Mouse (Mus musculus) lung, postnatal 36 days (tissue): ENCODE data around the gene Bglap2.

Source experiments
- DNase-seq: peaks from one replicate; pipeline ENCODE4 v3.0.0; 2022; ENCODE audit warnings: mixed read lengths

Gene Bglap2

DNA sequence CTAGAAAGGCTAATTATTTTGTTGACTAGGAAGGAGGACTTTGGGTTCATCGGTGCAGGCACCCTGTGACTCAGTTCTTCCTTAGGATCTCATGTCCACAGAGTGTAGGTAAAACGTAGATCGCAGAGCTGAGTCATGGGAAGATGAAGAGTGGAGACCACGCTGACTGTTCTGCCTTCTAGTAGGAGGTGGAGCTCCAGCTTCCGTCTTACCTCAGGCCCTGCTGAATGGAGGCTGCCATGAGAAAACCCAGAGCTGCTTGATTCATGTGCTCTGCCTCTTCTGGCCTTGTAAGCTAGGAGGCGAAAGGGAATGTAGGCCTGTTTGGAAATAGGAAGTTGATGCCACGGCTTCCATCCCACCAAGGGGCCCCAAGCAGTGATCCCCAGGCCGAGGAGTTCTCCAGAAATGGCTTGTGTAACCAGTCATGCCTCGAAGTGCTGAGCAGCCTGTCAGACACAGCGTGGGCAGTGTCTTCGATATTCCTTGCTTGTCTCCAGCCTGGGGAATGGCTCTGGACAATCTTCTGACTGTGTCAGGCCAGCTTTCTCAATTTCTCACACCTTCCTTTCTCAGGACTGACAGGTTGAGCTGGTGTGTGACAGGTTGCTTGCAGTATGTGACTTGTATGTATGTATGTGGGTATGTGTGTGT is 41.0 kb downstream of the Bglap2 start:
- no peak for DNase-seq

DNA sequence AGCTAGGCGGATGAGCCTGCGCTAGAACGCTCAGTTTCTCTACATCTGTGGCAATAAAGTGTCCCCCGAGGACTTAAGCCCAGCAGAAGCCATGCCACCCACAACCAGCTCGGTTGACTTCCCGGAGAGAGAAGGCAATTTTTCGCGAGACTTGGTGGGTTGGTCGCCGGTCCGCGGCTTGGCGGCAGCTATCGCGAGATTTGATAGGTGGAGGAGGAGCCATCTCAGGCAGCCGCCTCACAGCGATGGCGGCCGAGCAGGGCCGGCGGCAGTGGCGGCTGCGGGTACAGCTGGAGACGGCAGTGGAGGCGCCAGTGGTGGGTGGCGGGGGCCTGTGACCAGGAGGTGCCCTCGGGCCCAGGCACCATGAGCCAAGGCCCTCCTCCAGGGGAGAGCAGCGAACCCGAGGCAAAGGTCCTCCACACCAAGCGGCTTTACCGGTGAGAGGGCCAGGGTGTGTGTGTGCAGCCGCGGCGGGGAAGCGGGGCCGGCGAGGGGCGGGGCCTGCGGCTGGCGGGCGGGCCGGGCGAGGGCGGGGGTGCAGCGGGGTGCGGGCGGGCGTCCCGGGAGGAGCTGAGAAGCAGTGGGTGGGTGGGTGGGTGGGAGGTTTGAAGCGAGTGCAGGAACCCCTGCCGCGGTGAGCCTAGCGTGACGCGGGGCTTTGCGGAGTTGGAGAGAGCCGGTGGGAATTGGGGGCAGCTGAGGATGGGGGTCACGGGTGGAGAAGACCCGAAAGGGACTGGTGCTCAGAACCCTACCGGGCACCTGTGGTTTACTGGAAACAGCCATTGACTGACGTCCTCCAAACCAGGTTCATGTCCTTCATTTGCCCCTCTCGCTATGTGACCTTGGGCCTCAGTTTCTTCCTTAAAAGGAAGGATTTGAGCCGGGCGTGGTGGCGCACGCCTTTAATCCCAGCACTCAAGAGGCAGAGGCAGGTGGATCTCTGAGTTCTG is 42.2 kb downstream of the Bglap2 start, which contains the start of the genes Tmem79 and Smg5:
TSS of gene Tmem79 (minus strand) at position 91 of the 956 bp plus-strand sequence.
TSS of gene Smg5 (plus strand) at position 203 of the 956 bp plus-strand sequence.
- DNase-seq, result peak; percentile 97

DNA sequence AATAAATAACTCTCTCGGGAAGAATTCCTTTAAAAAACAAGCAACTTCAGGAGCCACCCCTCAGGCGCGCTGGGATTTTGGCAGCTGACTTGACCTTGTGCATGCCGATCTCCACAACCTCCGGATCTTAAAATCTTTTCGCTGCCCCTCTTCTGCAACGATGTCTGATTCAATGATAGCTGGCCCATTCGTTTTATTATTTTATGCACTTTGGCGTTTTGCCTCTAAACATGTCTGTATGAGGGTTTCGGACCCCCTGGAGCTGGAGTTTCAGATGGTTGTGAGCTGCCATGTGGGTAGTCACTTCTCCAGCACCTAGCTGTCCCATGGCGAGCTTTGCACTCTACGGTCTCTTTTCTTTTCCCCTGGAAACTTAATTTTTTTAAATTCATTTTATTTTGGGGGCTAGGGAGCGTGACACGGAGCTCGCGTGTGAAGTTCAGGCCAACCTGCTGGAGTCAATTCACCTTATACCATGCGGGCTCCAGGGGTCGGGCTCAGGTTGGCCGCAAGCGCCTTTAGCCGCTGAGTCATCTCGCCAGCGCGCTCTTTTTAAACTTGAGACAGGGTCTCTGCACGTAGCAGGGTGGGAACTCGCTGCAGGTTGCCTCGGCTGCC is 43.0 kb downstream of the Bglap2 start:
- DNase-seq, result no peak

DNA sequence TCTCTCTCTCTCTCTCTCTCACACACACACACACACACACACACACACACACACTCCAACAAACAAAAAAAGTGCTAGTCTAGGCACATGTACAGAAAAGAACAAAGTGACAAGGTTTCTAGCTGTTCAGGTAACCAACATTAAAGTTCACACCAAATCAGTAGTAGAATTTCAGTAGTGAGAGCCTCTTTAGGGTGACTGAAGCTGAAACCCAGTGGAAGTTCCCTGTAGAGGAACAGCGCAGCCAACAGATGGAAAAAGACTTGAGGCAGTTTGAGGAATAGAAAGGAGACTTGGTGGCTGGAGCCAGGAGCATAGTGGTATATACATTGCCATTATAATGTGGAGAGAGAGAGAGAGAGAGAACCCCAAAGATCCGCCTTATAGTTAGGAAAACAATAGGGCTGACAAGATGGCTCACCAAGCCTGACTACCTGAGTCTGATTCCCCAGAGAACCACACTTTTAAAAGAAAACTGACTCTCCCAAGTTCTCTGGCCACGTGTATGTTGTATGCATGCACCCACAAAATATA is 43.5 kb downstream of the Bglap2 start:
- DNase-seq, result no peak

DNA sequence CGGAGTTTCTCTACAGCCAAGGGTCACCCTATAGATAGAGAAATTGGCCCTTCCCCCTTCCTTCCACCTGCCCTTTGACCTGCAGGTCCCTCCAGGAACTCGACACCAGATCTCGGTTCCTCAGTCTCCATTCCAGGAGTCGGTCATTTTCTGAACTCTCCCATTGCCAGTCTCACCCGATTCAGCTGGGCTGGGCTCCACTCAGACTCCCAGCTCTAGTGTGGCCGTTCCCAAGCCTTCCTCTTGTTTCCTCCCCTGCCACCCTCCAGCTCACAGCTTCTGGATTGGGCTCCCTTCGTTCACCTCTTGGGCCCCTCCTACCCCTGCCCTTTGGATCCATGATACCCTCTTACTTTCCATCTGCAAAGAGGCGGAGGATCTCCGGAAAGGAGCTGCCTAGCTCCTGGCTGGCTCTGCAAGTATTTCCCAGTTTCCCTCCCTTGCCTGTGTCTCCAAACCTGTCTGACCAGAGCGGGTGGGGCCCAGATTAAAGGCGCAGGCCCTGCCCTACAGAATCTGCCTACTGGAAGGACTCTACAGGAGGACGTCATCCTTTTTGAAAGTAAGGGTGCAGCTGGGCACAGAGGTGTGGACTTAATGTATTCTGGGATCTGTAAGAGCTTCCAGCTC is 44.4 kb downstream of the Bglap2 start:
- DNase-seq, result peak; percentile 65

DNA sequence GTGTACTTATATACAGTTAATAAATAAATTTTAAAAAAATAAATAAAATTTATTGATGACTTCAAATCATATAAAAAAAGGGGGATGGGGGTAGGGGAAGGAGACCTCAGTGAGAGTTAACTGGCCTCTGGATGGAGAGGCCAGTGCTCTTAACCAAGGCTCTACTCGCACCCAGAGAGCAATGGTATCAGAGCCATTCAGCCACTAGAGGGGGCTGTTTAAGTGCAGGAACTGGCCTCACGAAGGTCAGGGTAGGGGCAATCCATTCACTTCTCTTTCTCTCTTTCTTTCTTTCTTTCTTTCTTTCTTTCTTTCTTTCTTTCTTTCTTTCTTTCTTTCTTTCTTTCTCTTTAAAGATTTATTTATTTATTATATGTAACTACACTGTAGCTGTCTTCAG is 47.2 kb downstream of the Bglap2 start:
- DNase-seq, result peak; percentile 83

DNA sequence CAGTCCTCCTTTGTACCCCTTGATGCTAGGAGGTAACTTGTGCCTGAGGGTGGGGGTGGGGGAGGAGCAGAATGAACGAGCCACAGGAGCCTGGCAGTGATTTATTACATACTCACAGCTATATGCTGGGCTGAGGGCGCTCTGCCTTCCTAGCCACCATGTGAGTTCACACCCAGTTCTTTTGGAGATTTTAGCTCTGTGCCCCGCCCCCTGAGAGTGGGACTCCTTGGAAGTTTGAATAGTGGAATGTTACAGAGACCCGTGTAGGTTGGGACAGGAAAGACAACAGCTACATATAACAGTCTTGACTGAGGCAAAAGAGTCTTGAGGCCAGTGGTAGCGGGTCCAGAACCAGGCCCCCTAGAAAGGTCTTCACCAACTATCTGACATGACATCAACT is 49.5 kb downstream of the Bglap2 start:
- no peak for DNase-seq
